Mouse (Mus musculus): ENCODE measurements around the gene Prkcz. TPM values are rescaled to one million over a fixed set of nuclear protein-coding genes. Genes with fewer than 3 reads are reported as not detected.
"Not testable (repeated sequence)": the region's sequence is repeated elsewhere in the genome, so short reads cannot be mapped to it uniquely, and the experiment has no call there.

The Prkcz gene
- polyA plus RNA-seq, 1 experiment from 2014 or later = 13.6 TPM

- Histone ChIP-seq H3K27me3 (ENCODE audit: low read depth, poor library complexity, severe bottlenecking) (no peaks in the 10 kb centered on the region), H3K4me3 (no peak overlapping the region), H3K4me1 (no peaks in the 10 kb centered on the region), H3K9me3 (replicated peaks) (no peaks in the 10 kb centered on the region), H3K27ac (replicated peaks) (no peak overlapping the region), H3K36me3 (no peaks in the 10 kb centered on the region)
- WGBS = 98% methylated on average over 3 of the region's 3 CpGs
- DNase-seq (ENCODE audit: low spot score) = no peak
Observed at GRCm38 (mm10) chr4:155352581-155352980, 8.6 kb downstream of the Prkcz start.

- H3K27ac ChIP-seq (replicated peaks) = no peak overlapping the region
- H3K9me3 ChIP-seq (replicated peaks) = no peaks in the 10 kb centered on the region
- peaks cover 39% of the 10 kb centered on the region for H3K27me3 ChIP-seq (ENCODE audit: low read depth, poor library complexity, severe bottlenecking)
- H3K36me3 ChIP-seq = no peaks in the 10 kb centered on the region
- DNase-seq (ENCODE audit: low spot score) = no peak
- H3K4me1 ChIP-seq = peaks cover 25% of the 10 kb centered on the region
- no peak overlapping the region for H3K4me3 ChIP-seq
- 95% methylated on average over 12 of the region's 12 CpGs for WGBS
Observed at GRCm38 (mm10) chr4:155346350-155346749, 14.8 kb downstream of the Prkcz start.

GRCm38 (mm10) chr4:155345608-155345953 lies 15.6 kb downstream of the Prkcz start:
- WGBS = 3% methylated on average over 16 of the region's 16 CpGs
- no peaks in the 10 kb centered on the region for H3K9me3 ChIP-seq (replicated peaks)
- H3K27me3 ChIP-seq (ENCODE audit: low read depth, poor library complexity, severe bottlenecking) = peaks cover 39% of the 10 kb centered on the region
- peaks cover 25% of the 10 kb centered on the region for H3K4me1 ChIP-seq
- no peaks in the 10 kb centered on the region for H3K36me3 ChIP-seq
- peak overlapping the region; percentile 82 for H3K27ac ChIP-seq (replicated peaks)
- no peak for DNase-seq (ENCODE audit: low spot score)
- peak overlapping the region; percentile 67 for H3K4me3 ChIP-seq

GRCm38 (mm10) chr4:155344716-155345607 lies 16.2 kb downstream of the Prkcz start:
- WGBS = 8% methylated on average over 47 of the region's 47 CpGs
- Histone ChIP-seq H3K4me1 (peaks cover 25% of the 10 kb centered on the region), H3K27me3 (ENCODE audit: low read depth, poor library complexity, severe bottlenecking) (peaks cover 39% of the 10 kb centered on the region), H3K9me3 (replicated peaks) (no peaks in the 10 kb centered on the region), H3K27ac (replicated peaks) (peak overlapping the region; percentile 82), H3K36me3 (no peaks in the 10 kb centered on the region), H3K4me3 (peak overlapping the region; percentile 67)
- peak; percentile 71 for DNase-seq (ENCODE audit: low spot score)

- H3K4me3 ChIP-seq = peak overlapping the region; percentile 67
- H3K9me3 ChIP-seq (replicated peaks) = no peaks in the 10 kb centered on the region
- H3K4me1 ChIP-seq = peaks cover 25% of the 10 kb centered on the region
- no peak overlapping the region for H3K27ac ChIP-seq (replicated peaks)
- no peaks in the 10 kb centered on the region for H3K36me3 ChIP-seq
- 57% methylated on average over 3 of the region's 3 CpGs for WGBS
- peaks cover 39% of the 10 kb centered on the region for H3K27me3 ChIP-seq (ENCODE audit: low read depth, poor library complexity, severe bottlenecking)
- no peak for DNase-seq (ENCODE audit: low spot score)
Observed at GRCm38 (mm10) chr4:155344299-155344600, 16.9 kb downstream of the Prkcz start.

- H3K27me3 ChIP-seq (ENCODE audit: low read depth, poor library complexity, severe bottlenecking) = peaks cover 39% of the 10 kb centered on the region
- no peak overlapping the region for H3K27ac ChIP-seq (replicated peaks)
- H3K9me3 ChIP-seq (replicated peaks) = no peaks in the 10 kb centered on the region
- H3K36me3 ChIP-seq = no peaks in the 10 kb centered on the region
- peak overlapping the region; percentile 67; the same call in 1 of the 2 replicates for H3K4me3 ChIP-seq
- peaks cover 25% of the 10 kb centered on the region for H3K4me1 ChIP-seq
- DNase-seq (ENCODE audit: low spot score) = no peak
- WGBS = 79% methylated on average over 14 of the region's 14 CpGs
Observed at GRCm38 (mm10) chr4:155343415-155344298, 17.5 kb downstream of the Prkcz start.

GRCm38 (mm10) chr4:155336284-155337050 lies 24.7 kb downstream of the Prkcz start:
- DNase-seq (ENCODE audit: low spot score) = no peak
- WGBS = 88% methylated on average over 12 of the region's 12 CpGs

GRCm38 (mm10) chr4:155332253-155332652 lies 28.9 kb downstream of the Prkcz start:
- no peak overlapping the region for H3K27ac ChIP-seq (replicated peaks)
- no peaks in the 10 kb centered on the region for H3K36me3 ChIP-seq
- 56% methylated on average over 7 of the region's 7 CpGs for WGBS
- DNase-seq (ENCODE audit: low spot score) = no peak
- no peaks in the 10 kb centered on the region for H3K27me3 ChIP-seq (ENCODE audit: low read depth, poor library complexity, severe bottlenecking)
- peaks cover 6% of the 10 kb centered on the region; the same call in 1 of the 2 replicates for H3K4me1 ChIP-seq
- no peak overlapping the region for H3K4me3 ChIP-seq
- no peaks in the 10 kb centered on the region for H3K9me3 ChIP-seq (replicated peaks)

More at GRCm38 (mm10) chr4:155336284-155337050, 24.7 kb downstream of the Prkcz start:
- Histone ChIP-seq H3K4me3 (no peak overlapping the region), H3K4me1 (peaks cover 6% of the 10 kb centered on the region; the same call in 1 of the 2 replicates), H3K27me3 (ENCODE audit: low read depth, poor library complexity, severe bottlenecking) (no peaks in the 10 kb centered on the region), H3K36me3 (no peaks in the 10 kb centered on the region), H3K27ac (replicated peaks) (no peak overlapping the region), H3K9me3 (replicated peaks) (no peaks in the 10 kb centered on the region)

- H3K9me3 ChIP-seq (replicated peaks); H3K27me3 ChIP-seq (ENCODE audit: low read depth, poor library complexity, severe bottlenecking); H3K4me3 ChIP-seq; H3K36me3 ChIP-seq; DNase-seq (ENCODE audit: low spot score); H3K27ac ChIP-seq (replicated peaks): not testable (repeated sequence)
- H3K4me1 ChIP-seq = peaks cover 36% of the 10 kb centered on the region
- WGBS = 93% methylated on average over 11 of the region's 11 CpGs
Observed at GRCm38 (mm10) chr4:155328385-155328784, 32.8 kb downstream of the Prkcz start.

GRCm38 (mm10) chr4:155325773-155326172 lies 35.4 kb downstream of the Prkcz start:
- 41% methylated on average over 5 of the region's 5 CpGs for WGBS
- H3K27me3 ChIP-seq (ENCODE audit: low read depth, poor library complexity, severe bottlenecking) = 0 out of 2 replicates have a peak, but pooled peaks cover 6% of the 10 kb centered on the region
- no peak overlapping the region for H3K4me3 ChIP-seq
- H3K27ac ChIP-seq (replicated peaks) = no peak overlapping the region
- no peaks in the 10 kb centered on the region for H3K36me3 ChIP-seq
- H3K9me3 ChIP-seq (replicated peaks) = no peaks in the 10 kb centered on the region
- no peak for DNase-seq (ENCODE audit: low spot score)
- H3K4me1 ChIP-seq = peaks cover 47% of the 10 kb centered on the region

GRCm38 (mm10) chr4:155324511-155324910 lies 36.6 kb downstream of the Prkcz start:
- H3K4me1 ChIP-seq = peaks cover 52% of the 10 kb centered on the region

GRCm38 (mm10) chr4:155323081-155323795 lies 37.9 kb downstream of the Prkcz start:
- no peaks in the 10 kb centered on the region for H3K9me3 ChIP-seq (replicated peaks)
- WGBS = 81% methylated on average over 3 of the region's 3 CpGs

More at GRCm38 (mm10) chr4:155324511-155324910, 36.6 kb downstream of the Prkcz start:
- no peak overlapping the region for H3K4me3 ChIP-seq
- 82% methylated on average over 8 of the region's 8 CpGs for WGBS
- no peak for DNase-seq (ENCODE audit: low spot score)
- H3K36me3 ChIP-seq = no peaks in the 10 kb centered on the region
- 0 out of 2 replicates have a peak, but pooled peaks cover 6% of the 10 kb centered on the region for H3K27me3 ChIP-seq (ENCODE audit: low read depth, poor library complexity, severe bottlenecking)
- no peaks in the 10 kb centered on the region for H3K9me3 ChIP-seq (replicated peaks)
- no peak overlapping the region for H3K27ac ChIP-seq (replicated peaks)

More at GRCm38 (mm10) chr4:155323081-155323795, 37.9 kb downstream of the Prkcz start:
- Histone ChIP-seq H3K27me3 (ENCODE audit: low read depth, poor library complexity, severe bottlenecking) (0 out of 2 replicates have a peak, but pooled peaks cover 6% of the 10 kb centered on the region), H3K36me3 (no peaks in the 10 kb centered on the region), H3K27ac (replicated peaks) (no peak overlapping the region), H3K4me3 (no peak overlapping the region), H3K4me1 (peaks cover 55% of the 10 kb centered on the region)
- no peak for DNase-seq (ENCODE audit: low spot score)
